Mouse (Mus musculus) cerebral cortex, adult 2 months (tissue): ENCODE measurements around the gene Rpn1.

Source experiments
- WGBS: fragments of 180-500 bp; shearing (Covaris S2); methylation state at CpG from one replicate; pipeline ENCODE4 v1.1.7; 2018; 5-methylcytosine and 5-hydroxymethylcytosine counted together

Gene Rpn1

GRCm38 (mm10) chr6:88084278-88085151, at the start of gene Rpn1:
Rpn1 (plus strand) TSS chr6:88084482.
- under 1% methylated on average over 71 of the region's 71 CpGs for WGBS

- 30% methylated on average over 4 of the region's 4 CpGs for WGBS
These were observed 46.7 kb upstream of the Rpn1 start for GRCm38 (mm10) chr6:88037471-88038045.

- WGBS = 53% methylated on average over 4 of the region's 4 CpGs
These were observed 44.9 kb upstream of the Rpn1 start for GRCm38 (mm10) chr6:88039426-88039825.

GRCm38 (mm10) chr6:88041221-88041620, 43.1 kb upstream of the Rpn1 start:
- WGBS = 25% methylated on average over 4 of the region's 4 CpGs

- 47% methylated on average over 3 of the region's 3 CpGs for WGBS
These were observed 41.9 kb upstream of the Rpn1 start for GRCm38 (mm10) chr6:88042336-88042735.

GRCm38 (mm10) chr6:88044234-88044576, 40.1 kb upstream of the Rpn1 start:
- 0% methylated on average over 3 of the region's 3 CpGs for WGBS

GRCm38 (mm10) chr6:88044577-88045405, 39.5 kb upstream of the Rpn1 start, which contains the start of gene Rab7:
Rab7 (minus strand) TSS chr6:88045270.
- under 1% methylated on average over 82 of the region's 82 CpGs for WGBS

- 36% methylated on average over 3 of the region's 3 CpGs for WGBS
These were observed 38.9 kb upstream of the Rpn1 start for GRCm38 (mm10) chr6:88045406-88045766.

GRCm38 (mm10) chr6:88047853-88048252, 36.4 kb upstream of the Rpn1 start:
- WGBS = 86% methylated on average over 5 of the region's 5 CpGs

GRCm38 (mm10) chr6:88049008-88049407, 35.3 kb upstream of the Rpn1 start:
- WGBS = 79% methylated on average over 6 of the region's 6 CpGs

GRCm38 (mm10) chr6:88051206-88051605, 33.1 kb upstream of the Rpn1 start:
- 93% methylated on average over 5 of the region's 5 CpGs for WGBS

GRCm38 (mm10) chr6:88053228-88054080, 30.8 kb upstream of the Rpn1 start:
- 80% methylated on average over 11 of the region's 11 CpGs for WGBS

- 81% methylated on average over 9 of the region's 9 CpGs for WGBS
These were observed 30.0 kb upstream of the Rpn1 start for GRCm38 (mm10) chr6:88054081-88054835.

GRCm38 (mm10) chr6:88055663-88056062, 28.6 kb upstream of the Rpn1 start:
- WGBS = 79% methylated on average over 5 of the region's 5 CpGs

GRCm38 (mm10) chr6:88056866-88057265, 27.4 kb upstream of the Rpn1 start:
- WGBS = 46% methylated on average over 5 of the region's 5 CpGs

- 92% methylated on average over 5 of the region's 5 CpGs for WGBS
These were observed 24.4 kb upstream of the Rpn1 start for GRCm38 (mm10) chr6:88059903-88060302.

- WGBS = 85% methylated on average over 4 of the region's 4 CpGs
These were observed 23.7 kb upstream of the Rpn1 start for GRCm38 (mm10) chr6:88060602-88061001.

GRCm38 (mm10) chr6:88061406-88061805, 22.9 kb upstream of the Rpn1 start:
- WGBS = 84% methylated on average over 4 of the region's 4 CpGs

- WGBS = 79% methylated on average over 4 of the region's 4 CpGs
These were observed 21.9 kb upstream of the Rpn1 start for GRCm38 (mm10) chr6:88062398-88062797.

- 81% methylated on average over 3 of the region's 3 CpGs for WGBS
These were observed 20.1 kb upstream of the Rpn1 start for GRCm38 (mm10) chr6:88064072-88064642.
